Mouse (Mus musculus) A20 (cell line): Measurements from ENCODE around the gene Tmem161a.
"Not testable (repeated sequence)": the region's sequence is repeated elsewhere in the genome, so short reads cannot be mapped to it uniquely, and the experiment has no call there.

Experiments used
- DNase-seq: peaks from one replicate; pipeline ENCODE4 v3.0.0-alpha.2; 2011; ENCODE audit warnings: low read depth, low spot score

Gene Tmem161a

GRCm38 (mm10) chr8:70210538-70210937 is 38.4 kb downstream of the Tmem161a start:
- DNase-seq, result no peak

GRCm38 (mm10) chr8:70211275-70211674 is 39.1 kb downstream of the Tmem161a start:
- no peak for DNase-seq

DNA sequence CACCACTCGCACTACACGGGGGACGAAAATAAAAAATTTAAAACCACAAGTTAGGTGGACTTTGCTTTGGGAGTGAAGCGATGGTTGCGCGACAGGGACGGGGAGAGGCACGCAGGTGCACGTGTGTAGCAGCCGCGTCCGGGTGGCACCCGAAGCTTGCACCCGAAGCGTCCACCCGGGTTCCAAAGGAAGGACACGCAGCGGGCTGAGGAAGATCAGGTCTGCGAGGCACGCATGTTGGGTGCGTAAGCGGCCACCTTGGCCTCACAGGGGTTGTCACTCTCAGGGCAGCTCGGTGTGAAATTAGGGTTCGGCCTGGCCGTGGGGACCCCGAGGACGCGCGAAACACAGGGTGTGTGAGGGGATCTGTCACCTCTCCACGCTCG is 39.6 kb downstream of the Tmem161a start:
- DNase-seq, result no peak

GRCm38 (mm10) chr8:70212112-70213055 is 40.2 kb downstream of the Tmem161a start, which contains the start of gene Slc25a42:
Gene Slc25a42 (minus strand): TSS chr8:70212305.
- peak; percentile 100 for DNase-seq

DNA sequence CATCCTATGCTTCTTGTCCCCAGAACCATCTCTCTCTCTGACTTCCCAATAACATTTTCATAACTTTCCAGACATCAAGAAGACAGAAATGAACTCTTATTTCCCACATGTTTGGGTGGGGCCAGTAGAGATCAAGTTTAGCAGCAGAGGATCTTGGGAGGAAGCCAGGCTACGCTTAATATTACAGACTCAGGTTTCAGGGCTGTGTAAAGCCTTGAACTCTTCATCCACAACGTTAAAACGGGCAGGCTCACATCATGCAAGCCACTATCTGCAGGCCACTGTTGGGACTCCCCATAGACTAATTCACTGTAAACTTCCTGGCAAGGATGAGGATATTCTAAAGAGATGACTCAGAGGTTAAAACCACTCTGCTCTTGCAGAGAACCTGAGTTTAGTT is 42.3 kb downstream of the Tmem161a start:
- no peak for DNase-seq

DNA sequence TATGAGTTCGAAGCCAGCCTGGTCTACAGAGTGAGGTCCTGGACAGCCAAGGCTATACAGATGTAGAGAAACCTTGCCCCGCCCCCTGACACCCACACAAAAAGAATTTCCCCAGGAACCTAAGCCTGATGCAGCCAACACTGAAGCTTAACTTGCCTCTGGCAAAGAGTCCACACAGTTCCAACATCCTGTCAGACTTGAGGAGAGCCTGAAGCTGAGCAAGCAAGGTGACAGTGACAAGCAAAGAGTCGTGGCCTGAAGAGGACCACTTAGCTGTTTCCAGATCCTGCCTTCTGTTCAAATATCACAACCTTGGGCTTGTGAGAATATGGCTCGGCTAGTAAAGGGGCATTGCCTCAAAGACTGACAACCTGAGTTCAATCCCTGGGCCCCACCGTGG is 42.9 kb downstream of the Tmem161a start:
- no peak for DNase-seq

GRCm38 (mm10) chr8:70216161-70216560 is 44.0 kb downstream of the Tmem161a start:
- not testable (repeated sequence) for DNase-seq

DNA sequence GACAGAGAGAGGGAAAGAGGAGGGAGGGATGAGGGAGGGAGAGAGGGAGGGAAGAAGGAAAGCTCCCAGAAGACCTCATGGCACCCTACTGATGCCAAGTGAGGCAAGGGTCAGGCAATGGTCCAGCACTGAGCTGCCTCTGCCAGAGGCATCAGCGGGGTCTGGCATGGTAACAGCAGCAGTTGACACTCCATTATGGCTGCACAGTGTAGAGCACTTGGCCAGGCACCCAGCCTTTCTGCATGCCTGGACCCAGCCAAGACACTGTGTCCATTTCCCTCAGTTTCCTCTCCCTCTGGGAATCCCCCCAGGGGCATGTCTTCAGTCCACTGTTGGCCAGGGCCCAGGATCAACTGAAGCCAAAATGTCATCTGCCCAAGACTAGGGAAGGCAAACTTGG is 44.4 kb downstream of the Tmem161a start:
- DNase-seq, result no peak

DNA sequence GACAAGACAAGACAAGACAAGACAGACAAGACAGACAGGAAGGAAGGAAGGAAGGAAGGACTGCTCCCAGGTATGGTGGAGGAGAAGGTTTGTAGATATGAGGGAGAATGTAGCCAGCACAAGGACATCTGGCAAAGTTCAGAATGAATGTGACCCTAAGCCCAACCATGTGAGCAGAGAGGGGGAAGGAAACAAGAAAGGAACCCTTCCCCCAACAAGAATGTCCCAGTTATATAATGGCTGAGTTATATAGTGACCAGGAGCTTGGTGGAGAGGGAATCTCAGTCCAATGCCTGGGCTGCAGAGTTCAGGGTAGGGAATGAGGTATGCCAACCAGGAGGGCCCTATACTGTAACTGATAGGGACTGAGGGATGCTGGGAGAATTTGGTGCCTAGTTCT is 45.3 kb downstream of the Tmem161a start:
- DNase-seq, result no peak

DNA sequence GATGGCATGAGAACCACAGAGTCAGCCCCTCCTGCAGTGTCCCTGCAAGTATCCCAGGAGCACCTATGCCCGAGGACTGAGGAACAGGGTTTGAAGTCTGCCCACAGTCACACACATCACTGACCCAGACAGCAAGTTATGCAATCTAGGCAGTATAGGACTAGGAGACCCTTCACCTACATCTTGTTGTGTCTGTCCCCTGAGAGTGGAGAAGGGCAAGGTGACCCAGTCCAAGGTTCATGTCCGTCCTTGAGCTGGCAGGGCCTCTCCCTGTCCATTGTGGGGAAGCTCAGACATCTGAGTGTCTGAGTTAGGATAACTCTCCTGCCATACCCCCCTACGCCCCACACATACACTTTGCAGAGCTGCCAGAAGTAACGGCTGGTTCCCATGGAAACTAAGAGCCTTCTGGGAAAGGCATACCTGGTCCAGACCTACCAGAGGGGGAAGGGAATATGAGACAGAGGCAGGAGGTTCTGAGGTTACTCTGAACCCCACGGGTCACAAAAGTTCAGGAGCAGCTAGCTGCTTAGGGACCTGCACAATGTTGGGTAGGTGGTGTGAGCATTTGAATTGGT is 47.0 kb downstream of the Tmem161a start:
- no peak for DNase-seq

- DNase-seq, result no peak
Observed at GRCm38 (mm10) chr8:70220236-70220840, 48.2 kb downstream of the Tmem161a start.

DNA sequence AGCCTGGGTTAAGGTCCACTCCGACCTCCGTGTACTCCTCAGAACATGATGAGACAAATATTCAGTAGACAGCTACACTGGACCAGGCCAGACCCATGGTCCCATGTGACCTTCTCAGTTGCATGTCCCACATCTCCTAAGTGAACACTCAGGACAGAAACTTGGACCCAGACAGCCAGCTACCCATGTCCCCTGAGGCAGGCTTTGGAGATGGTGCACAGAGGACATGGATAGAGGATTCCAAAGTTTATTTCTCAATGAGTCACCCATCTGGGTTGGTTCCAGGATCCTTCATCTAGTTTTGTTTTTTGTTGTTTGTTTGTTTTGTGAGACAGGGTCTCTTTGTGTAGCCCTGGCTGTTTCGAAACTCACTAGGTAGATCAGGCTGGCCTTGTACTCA is 48.8 kb downstream of the Tmem161a start:
- DNase-seq, result no peak

DNA sequence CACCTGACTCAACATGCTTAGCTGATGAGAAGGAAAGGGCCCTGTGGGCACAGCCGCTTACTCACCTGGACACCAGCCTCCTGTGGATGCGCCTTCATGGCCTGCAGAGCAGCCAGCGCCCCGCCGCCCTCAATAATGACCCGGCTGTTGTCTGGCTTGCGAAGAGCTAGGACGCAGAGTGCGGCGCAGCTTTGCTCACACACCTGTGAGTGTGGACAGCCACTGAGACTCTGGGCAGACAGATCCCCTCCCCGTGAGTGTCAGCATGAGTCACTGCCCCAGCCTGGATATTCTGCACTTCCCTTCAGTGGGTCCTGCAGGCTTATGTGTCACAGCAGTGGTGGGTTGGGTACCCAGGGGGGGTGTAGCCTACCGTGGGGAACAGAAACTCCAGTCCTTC is 49.9 kb downstream of the Tmem161a start:
- peak; percentile 79 for DNase-seq

- DNase-seq, result peak; percentile 32
Observed at GRCm38 (mm10) chr8:70223341-70223740, 51.2 kb downstream of the Tmem161a start.

DNA sequence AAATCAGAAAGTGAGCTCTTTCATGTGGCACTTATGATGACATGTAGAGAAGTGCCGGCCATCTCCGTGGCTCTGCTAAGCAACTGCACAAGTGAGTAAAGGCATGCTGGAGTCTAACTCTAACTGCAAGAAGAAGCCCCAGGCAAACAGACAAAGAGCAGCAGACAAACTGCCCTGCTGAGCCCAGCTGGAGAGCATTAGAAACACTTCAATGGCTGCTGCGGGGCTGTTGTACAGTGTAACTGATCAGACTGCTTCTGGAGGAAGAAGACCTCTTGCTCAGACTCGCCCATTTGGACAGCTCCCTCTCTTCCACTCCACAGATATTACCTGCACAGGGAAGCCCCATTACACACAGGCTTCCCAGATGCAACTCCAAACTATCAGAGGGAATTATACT is 55.8 kb downstream of the Tmem161a start:
- no peak for DNase-seq

- no peak for DNase-seq
Observed at GRCm38 (mm10) chr8:70230837-70231236, 58.7 kb downstream of the Tmem161a start.
